In genomic region chr4:155413641-155414335, GRCm38 (mm10) we compare ENCODE assay signal across 20 mouse cellular contexts. TPM values are rescaled to one million over a fixed set of nuclear protein-coding genes. Genes with fewer than 3 reads are reported as not detected.
"Had no signal": no experiment of that assay in that cellular context is flagged by ENCODE, and none has a peak within 500 bp of the region (broad histone marks: within the 10 kb centered on the region; RNA-seq: fewer than 3 reads in every experiment).

No protein-coding gene starts in this region.

- DNase-seq: kidney, adult 2 months; kidney, postnatal 25 days; layer of hippocampus, adult 9-11 months; liver, embryonic 13.5 days; lung, adult 2 months; lung, postnatal 14 days; lung, postnatal 4 days; midbrain, embryonic 14.5 days had no signal

- H3K9me3 ChIP-seq: limb, embryonic 10.5 days; limb, embryonic 13.5 days; liver, embryonic 13.5 days had no signal

- H3K27ac ChIP-seq: kidney, postnatal 0 days; layer of hippocampus, adult 2 months; limb, embryonic 10.5 days; limb, embryonic 13.5 days; liver, embryonic 13.5 days had no signal

- H3K9ac ChIP-seq: limb, embryonic 13.5 days; liver, embryonic 13.5 days had no signal

- H3K4me2 ChIP-seq: limb, embryonic 13.5 days; liver, embryonic 13.5 days; midbrain, embryonic 11.5 days had no signal

- H3K27me3 ChIP-seq: limb, embryonic 13.5 days had no signal

- H3K36me3 ChIP-seq: limb, embryonic 13.5 days; liver, embryonic 13.5 days had no signal

- H3K4me3 ChIP-seq: layer of hippocampus, adult 2 months; limb, embryonic 10.5 days; limb, embryonic 13.5 days; liver, embryonic 13.5 days had no signal

RNA-seq across cellular contexts. Expression of gene Cfap74, which starts 4.8 kb away (rescaled TPM):
- total RNA-seq: megakaryocyte-erythroid progenitor cell, adult 5-6 weeks had no signal

RNA-seq across cellular contexts. Expression of gene Gabrd, which starts 15.9 kb away (rescaled TPM):
- total RNA-seq: megakaryocyte progenitor cell, adult 5-6 weeks had no signal
- polyA plus RNA-seq: kidney, embryonic 14.5 days; limb, embryonic 10.5 days; liver, embryonic 13.5 days; liver, embryonic 16.5 days; midbrain, embryonic 11.5 days; midbrain, embryonic 14.5 days; neural tube, embryonic 11.5 days had no signal

RNA-seq across cellular contexts. Expression of gene Prkcz, which starts 52.6 kb away (rescaled TPM):
- total RNA-seq: megakaryocyte progenitor cell, adult 5-6 weeks; megakaryocyte-erythroid progenitor cell, adult 5-6 weeks had no signal

RNA-seq across cellular contexts. Expression of gene Tmem52, which starts 55.1 kb away (rescaled TPM):
- total RNA-seq: liver, adult 2 months; megakaryocyte-erythroid progenitor cell, adult 5-6 weeks had no signal
- polyA plus RNA-seq: limb, embryonic 10.5 days; limb, embryonic 13.5 days; liver, adult 2 months; liver, embryonic 13.5 days; midbrain, embryonic 11.5 days; neural tube, embryonic 11.5 days; neural tube, embryonic 14.5 days had no signal
